ENCODE assay signal across 33 mouse cellular contexts in the genomic region with DNA sequence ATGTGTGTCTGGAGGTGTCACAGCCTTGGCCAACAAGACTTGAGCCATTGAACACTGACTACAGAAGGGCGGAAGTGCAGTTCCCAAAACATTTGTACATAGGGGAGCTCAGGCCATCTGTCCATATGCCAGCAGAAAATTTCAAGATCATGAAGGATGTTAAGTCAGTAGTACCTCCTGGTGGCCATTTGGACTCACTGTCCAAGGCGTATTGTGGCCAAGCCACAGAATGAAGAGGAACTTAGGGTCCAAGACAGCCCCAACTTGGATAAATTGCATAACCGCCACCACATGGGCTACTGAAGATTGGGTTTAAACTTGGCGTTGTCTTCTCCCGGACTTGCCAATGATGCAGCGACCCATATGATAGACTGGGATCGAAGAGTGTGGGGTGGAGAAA. TPM values are rescaled to one million over a fixed set of nuclear protein-coding genes. Genes with fewer than 3 reads are reported as not detected.
DNase-seq lines count a peak whose midpoint lies in the region; ATAC-seq and TF ChIP-seq lines count a peak whose summit lies in the region.
"Had no signal": no experiment of that assay in that cellular context is flagged by ENCODE, and none has a peak within 500 bp of the region (broad histone marks: within the 10 kb centered on the region; RNA-seq: fewer than 3 reads in every experiment).

No protein-coding gene starts in this region.

- peaks cover 11% of the 10 kb centered on the region for H3K4me1 ChIP-seq in hindbrain, postnatal 0 days (ENCODE audit: insufficient read depth, low read length)
- peaks cover 14% of the 10 kb centered on the region for H3K4me1 ChIP-seq in hindbrain, embryonic 12.5 days
- H3K4me1 ChIP-seq in lung, postnatal 0 days (ENCODE audit: insufficient read depth, low read depth, low read length): peaks cover 6% of the 10 kb centered on the region

- H3K9me3 ChIP-seq in hindbrain, postnatal 0 days (ENCODE audit: low read length): no peaks in the 10 kb centered on the region
- H3K9me3 ChIP-seq in hindbrain, embryonic 12.5 days (replicated peaks): no peaks in the 10 kb centered on the region
- H3K9me3 ChIP-seq in lung, postnatal 0 days (ENCODE audit: low read length): no peaks in the 10 kb centered on the region
- H3K9me3 ChIP-seq: embryonic facial prominence, embryonic 13.5 days; forebrain, embryonic 10.5 days; forebrain, embryonic 15.5 days; hindbrain, embryonic 13.5 days; liver, embryonic 15.5 days; lung, embryonic 15.5 days had no signal

- peak; percentile 52 for TF ChIP-seq CTCF in hindbrain, postnatal 0 days (IDR thresholded peaks at IDR 0.05; ENCODE audit: low read depth)
- TF ChIP-seq CTCF in lung, postnatal 0 days (IDR thresholded peaks at IDR 0.05): 0 out of 2 replicates have a peak, but pooled peaks have one; percentile 19

- no peak for TF ChIP-seq EP300 in lung, postnatal 0 days (IDR thresholded peaks at IDR 0.05)

- ATAC-seq in hindbrain, postnatal 0 days: no peak
- no peak for ATAC-seq in hindbrain, embryonic 12.5 days (ENCODE audit: low FRiP score)
- no peak for ATAC-seq in lung, postnatal 0 days
- ATAC-seq in granulocyte monocyte progenitor cell, adult 5-6 weeks (replicated peaks; ENCODE audit: poor library complexity, severe bottlenecking): peak; percentile 69
- ATAC-seq in inflammation-experienced regulatory T-cells, adult 6 months: no peak
- ATAC-seq: forebrain, embryonic 15.5 days had no signal

- no peak overlapping the region for H3K27ac ChIP-seq in hindbrain, postnatal 0 days
- H3K27ac ChIP-seq in hindbrain, embryonic 12.5 days: no peak overlapping the region
- H3K27ac ChIP-seq in lung, postnatal 0 days (ENCODE audit: low read length): no peak overlapping the region
- H3K27ac ChIP-seq: embryonic facial prominence, embryonic 13.5 days; forebrain, embryonic 10.5 days; forebrain, embryonic 15.5 days; hindbrain, embryonic 13.5 days; liver, embryonic 15.5 days; lung, embryonic 15.5 days had no signal

- no peak overlapping the region for H3K4me3 ChIP-seq in hindbrain, postnatal 0 days (ENCODE audit: low read length)
- no peak overlapping the region for H3K4me3 ChIP-seq in hindbrain, embryonic 12.5 days
- H3K4me3 ChIP-seq in lung, postnatal 0 days (ENCODE audit: low read depth, low read length): no peak overlapping the region
- H3K4me3 ChIP-seq: embryonic facial prominence, embryonic 13.5 days; forebrain, embryonic 10.5 days; forebrain, embryonic 15.5 days; hindbrain, embryonic 13.5 days; liver, embryonic 15.5 days; lung, embryonic 15.5 days had no signal

- no peaks in the 10 kb centered on the region for H3K27me3 ChIP-seq in hindbrain, postnatal 0 days (ENCODE audit: insufficient read depth, low read length)
- no peaks in the 10 kb centered on the region for H3K27me3 ChIP-seq in hindbrain, embryonic 12.5 days
- no peaks in the 10 kb centered on the region for H3K27me3 ChIP-seq in lung, postnatal 0 days (replicated peaks; ENCODE audit: insufficient read depth, low read length)
- H3K27me3 ChIP-seq: embryonic facial prominence, embryonic 13.5 days; forebrain, embryonic 15.5 days; hindbrain, embryonic 13.5 days; liver, embryonic 15.5 days; lung, embryonic 15.5 days had no signal

- H3K36me3 ChIP-seq in hindbrain, postnatal 0 days (ENCODE audit: insufficient read depth, low read length): peaks cover 8% of the 10 kb centered on the region; the same call in 1 of the 2 replicates
- H3K36me3 ChIP-seq in hindbrain, embryonic 12.5 days: peaks cover 52% of the 10 kb centered on the region
- H3K36me3 ChIP-seq in lung, postnatal 0 days (ENCODE audit: insufficient read depth, low read length): no peaks in the 10 kb centered on the region
- H3K36me3 ChIP-seq: embryonic facial prominence, embryonic 13.5 days; liver, embryonic 15.5 days; lung, embryonic 15.5 days had no signal

- H3K4me2 ChIP-seq in hindbrain, postnatal 0 days (ENCODE audit: low read depth, low read length): no peak overlapping the region
- no peak overlapping the region for H3K4me2 ChIP-seq in hindbrain, embryonic 12.5 days (replicated peaks)
- H3K4me2 ChIP-seq in lung, postnatal 0 days (replicated peaks; ENCODE audit: low read depth, low read length): no peak overlapping the region
- H3K4me2 ChIP-seq: embryonic facial prominence, embryonic 13.5 days; forebrain, embryonic 15.5 days; heart, embryonic 11.5 days; hindbrain, embryonic 13.5 days; liver, embryonic 15.5 days; lung, embryonic 15.5 days had no signal

- no peak for DNase-seq in hindbrain, postnatal 0 days (ENCODE audit: low spot score)
- DNase-seq in lung, postnatal 0 days (ENCODE audit: low spot score): no peak
- no peak for DNase-seq in lung, postnatal 14 days
- DNase-seq in thymus, postnatal 14 days: no peak
- DNase-seq: adrenal gland, postnatal 14 days; B cell, adult 2 months; cerebellum, adult 11-12 months; cerebellum, adult 9-11 months; gastrocnemius, postnatal 25 days; heart, adult 18-20 months; heart, postnatal 36 days; kidney, adult 11 months; kidney, postnatal 25 days; layer of hippocampus, postnatal 36 days; midbrain, embryonic 14.5 days; right cerebral cortex, adult 18-20 months; right cerebral cortex, postnatal 4 days; thymus, adult 2 months; thymus, postnatal 4 days had no signal

- H3K9ac ChIP-seq in hindbrain, postnatal 0 days (replicated peaks; ENCODE audit: low read length): no peak overlapping the region
- H3K9ac ChIP-seq in hindbrain, embryonic 12.5 days: no peak overlapping the region
- H3K9ac ChIP-seq in lung, postnatal 0 days (replicated peaks; ENCODE audit: low read depth): no peak overlapping the region
- H3K9ac ChIP-seq: embryonic facial prominence, embryonic 13.5 days; forebrain, embryonic 15.5 days; hindbrain, embryonic 13.5 days; liver, embryonic 15.5 days; lung, embryonic 15.5 days had no signal

- WGBS in hindbrain, postnatal 0 days: 85% methylated on average over 7 of the region's 7 CpGs
- 96% methylated on average over 7 of the region's 7 CpGs for WGBS in hindbrain, embryonic 12.5 days
- 96% methylated on average over 7 of the region's 7 CpGs for WGBS in lung, postnatal 0 days

RNA-seq across cellular contexts. Expression of a gene that starts 26.2 kb away (rescaled TPM):
- total RNA-seq in hindbrain, postnatal 0 days (2014; rRNA removed): 55.3 and 58.1 TPM in 2 replicates
- polyA plus RNA-seq in hindbrain, postnatal 0 days (2015; fragmentation: Nextera tagmentation; extraction: Ambion mirVana): 43.1 and 44.3 TPM in 2 replicates
- 47.6 and 49.5 TPM in 2 replicates for polyA plus RNA-seq in hindbrain, embryonic 12.5 days (2016; fragmentation: Nextera tagmentation; extraction: Ambion mirVana)
- polyA plus RNA-seq in lung, postnatal 0 days (2015; fragmentation: Nextera tagmentation; extraction: Ambion mirVana): 39.4 and 40.5 TPM in 2 replicates
- total RNA-seq in granulocyte monocyte progenitor cell, adult 5-6 weeks (2014; fragmentation: Nextera tagmentation): 34.0 and 34.8 TPM in 2 replicates
- 24.4 and 24.6 TPM in 2 replicates for total RNA-seq in granulocyte monocyte progenitor cell, adult 5-6 weeks (2017)
- 10 to 100 TPM; 24.6 to 35.8 (median 30.2) TPM for polyA plus RNA-seq in inflammation-experienced regulatory T-cells, adult 6 months (2017; shearing (Covaris generic))

RNA-seq across cellular contexts. Expression of a gene that starts 54.4 kb away (rescaled TPM):
- 0.99 and 3.7 TPM in 2 replicates for total RNA-seq in hindbrain, postnatal 0 days (2014; rRNA removed)
- polyA plus RNA-seq in hindbrain, postnatal 0 days (2015; fragmentation: Nextera tagmentation; extraction: Ambion mirVana): 3.3 and 5.2 TPM in 2 replicates
- 3.8 and 6.1 TPM in 2 replicates for polyA plus RNA-seq in hindbrain, embryonic 12.5 days (2016; fragmentation: Nextera tagmentation; extraction: Ambion mirVana)
- polyA plus RNA-seq in lung, postnatal 0 days (2015; fragmentation: Nextera tagmentation; extraction: Ambion mirVana): 7.3 and 10.7 TPM in 2 replicates
- 0.17 TPM in 1 of 2 replicates, not detected in the other for total RNA-seq in granulocyte monocyte progenitor cell, adult 5-6 weeks (2014; fragmentation: Nextera tagmentation)
- 1.4 TPM in 1 of 2 replicates, not detected in the other for total RNA-seq in granulocyte monocyte progenitor cell, adult 5-6 weeks (2017)
- polyA plus RNA-seq in inflammation-experienced regulatory T-cells, adult 6 months (2017; shearing (Covaris generic)): 1 to 10 TPM; 1.2 to 2.2 (median 1.5) TPM
- total RNA-seq: neutrophil, adult 5-6 weeks had no signal
- polyA plus RNA-seq: forebrain, embryonic 10.5 days; limb, embryonic 11.5 days; neural tube, embryonic 11.5 days; spleen, adult 2 months; thymus, adult 2 months had no signal

RNA-seq across cellular contexts. Expression of a gene that starts 54.6 kb away (rescaled TPM):
- 20.2 and 44.2 TPM in 2 replicates for total RNA-seq in hindbrain, postnatal 0 days (2014; rRNA removed)
- polyA plus RNA-seq in hindbrain, postnatal 0 days (2015; fragmentation: Nextera tagmentation; extraction: Ambion mirVana): 42.1 and 45.4 TPM in 2 replicates
- polyA plus RNA-seq in hindbrain, embryonic 12.5 days (2016; fragmentation: Nextera tagmentation; extraction: Ambion mirVana): 18.5 and 20.0 TPM in 2 replicates
- 523 and 670 TPM in 2 replicates for polyA plus RNA-seq in lung, postnatal 0 days (2015; fragmentation: Nextera tagmentation; extraction: Ambion mirVana)
- total RNA-seq in granulocyte monocyte progenitor cell, adult 5-6 weeks (2014; fragmentation: Nextera tagmentation): 83.7 and 112 TPM in 2 replicates
- total RNA-seq in granulocyte monocyte progenitor cell, adult 5-6 weeks (2017): 98.7 and 115 TPM in 2 replicates
- polyA plus RNA-seq in inflammation-experienced regulatory T-cells, adult 6 months (2017; shearing (Covaris generic)): 1 to 10 TPM in 1 of 3 experiments, under 1 TPM in 2; 0.37 to 3.0 (median 0.43) TPM

Comparison
In these comparisons a context has a peak if more than half of its experiments do, and no peak if none do; other contexts are left out.
1. RNA of a gene that starts 54.6 kb away (polyA plus RNA-seq): 523 to 670 TPM in lung, postnatal 0 days; 42.1 to 45.4 TPM in hindbrain, postnatal 0 days, 18.5 to 20.0 TPM in hindbrain, embryonic 12.5 days and 0.37 to 3.0 TPM in inflammation-experienced regulatory T-cells, adult 6 months; every median in the first group is over 10 times any median in the second.